Mouse (Mus musculus): ENCODE data around the gene Ctsd.

GRCm38 (mm10) chr7:142369820-142370219, 18.0 kb downstream of the Ctsd start:
- TF ChIP-seq CTCF (conservative IDR thresholded peaks at IDR 0.05; ENCODE audit: low read length), result no peak
- no peak for TF ChIP-seq NANOG (IDR thresholded peaks at IDR 0.05; ENCODE audit: borderline replicate concordance, low read length)
- no peak for TF ChIP-seq POU5F1 (IDR thresholded peaks at IDR 0.05; ENCODE audit: borderline replicate concordance, low read length)
